Mouse (Mus musculus): Measurements from ENCODE around the gene Tsc22d2.
"Not testable (repeated sequence)": the region's sequence is repeated elsewhere in the genome, so short reads cannot be mapped to it uniquely, and the experiment has no call there.

The Tsc22d2 gene

DNA sequence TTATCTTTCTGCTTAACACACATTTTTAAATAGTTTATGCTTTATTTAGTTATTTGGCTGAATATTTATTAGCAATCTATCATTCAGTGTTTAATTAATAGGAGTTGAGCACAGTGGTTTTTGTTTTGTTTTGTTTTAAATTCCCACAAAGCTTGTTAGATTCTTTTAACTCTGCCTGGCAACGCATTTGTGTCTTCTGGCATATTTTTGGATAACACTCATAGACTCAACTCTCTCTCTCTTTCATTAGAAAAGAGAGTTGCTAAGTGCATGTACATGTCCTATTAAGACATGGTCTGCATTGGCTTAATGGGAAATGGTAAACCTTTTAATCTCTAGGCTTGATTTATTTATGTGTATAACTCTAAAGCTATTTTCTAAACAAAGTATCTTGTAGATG is 14.3 kb downstream of the Tsc22d2 start:
- DNase-seq (ENCODE audit: low spot score), result peak; percentile 33

DNA sequence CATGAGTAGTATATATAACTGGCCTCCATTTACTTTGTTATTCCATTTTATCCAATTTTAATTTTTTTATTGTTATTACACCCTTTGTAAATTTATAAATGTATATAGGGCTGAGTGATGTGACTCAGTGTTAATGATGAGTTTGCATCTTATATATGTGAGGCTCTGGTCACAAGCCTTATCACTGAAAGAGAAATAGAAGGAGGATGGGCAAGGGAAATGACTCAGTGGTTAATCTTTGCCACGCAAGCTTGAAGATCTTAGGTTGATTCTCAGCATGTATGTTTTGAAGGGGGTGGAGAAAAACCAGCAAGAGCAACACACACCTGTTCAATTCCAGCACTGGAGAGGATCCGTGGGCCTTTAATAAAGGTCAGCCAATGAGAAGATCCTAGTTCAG is 19.9 kb downstream of the Tsc22d2 start:
- no peak for DNase-seq (ENCODE audit: low spot score)

GRCm38 (mm10) chr3:58448230-58448629 is 33.7 kb downstream of the Tsc22d2 start:
- DNase-seq (ENCODE audit: low spot score), result no peak

- DNase-seq (ENCODE audit: low spot score), result no peak
Measured at GRCm38 (mm10) chr3:58449487-58449886, 35.0 kb downstream of the Tsc22d2 start.

DNA sequence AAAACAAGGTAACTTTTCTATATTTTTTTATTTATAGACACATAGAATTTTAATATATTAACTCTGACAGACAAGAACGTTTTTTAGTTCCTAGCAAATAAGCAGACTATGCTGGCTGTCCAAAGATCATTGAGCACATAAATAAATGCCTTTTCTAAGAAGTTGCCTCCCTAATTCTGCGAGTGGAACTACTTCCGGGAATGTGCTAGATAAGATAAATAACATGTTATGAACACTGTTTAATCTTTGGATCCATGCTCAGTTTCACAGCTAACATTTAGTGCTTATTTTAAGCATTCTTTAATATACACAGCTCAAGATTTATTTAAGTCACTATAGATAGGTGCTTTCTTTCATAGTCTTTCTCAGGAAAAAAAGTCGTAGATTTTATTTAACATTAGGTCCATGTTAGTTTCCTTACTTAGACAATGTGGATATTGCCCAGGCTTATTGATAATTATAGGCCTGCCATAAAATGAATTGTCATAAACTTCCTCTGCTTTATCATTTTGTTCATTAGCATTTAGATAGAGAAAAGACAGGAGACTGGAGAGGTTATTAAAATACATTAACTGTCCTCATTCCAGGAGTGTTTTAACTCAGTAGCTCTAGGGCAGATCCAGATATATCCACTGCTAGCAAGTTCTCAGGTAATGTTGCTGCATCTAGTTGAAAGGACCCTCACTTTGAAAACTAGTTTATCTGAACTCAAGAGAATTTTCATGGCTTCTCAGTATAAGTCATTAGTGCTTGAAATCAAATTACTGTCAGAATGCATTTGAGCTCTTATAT is 40.1 kb downstream of the Tsc22d2 start:
- no peak for DNase-seq (ENCODE audit: low spot score)

DNA sequence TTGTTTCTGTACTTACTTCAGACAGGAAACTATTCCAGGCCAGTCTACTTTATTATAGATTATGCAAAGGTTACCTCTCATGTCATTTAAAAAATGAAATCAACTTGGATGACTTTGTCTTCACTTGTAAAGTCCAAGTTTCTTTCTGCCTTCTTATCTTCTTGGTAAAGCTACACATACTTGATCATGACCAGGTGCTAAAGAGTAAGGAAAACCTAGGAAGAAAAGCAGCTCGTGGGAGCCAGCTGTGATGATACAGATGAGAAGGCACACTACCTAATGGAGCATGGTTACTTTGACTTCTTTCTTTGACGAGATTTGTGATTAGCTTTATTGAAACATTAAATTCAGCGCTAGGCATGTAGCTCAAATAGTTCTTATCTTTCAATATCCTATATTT is 40.7 kb downstream of the Tsc22d2 start:
- no peak for DNase-seq (ENCODE audit: low spot score)

DNA sequence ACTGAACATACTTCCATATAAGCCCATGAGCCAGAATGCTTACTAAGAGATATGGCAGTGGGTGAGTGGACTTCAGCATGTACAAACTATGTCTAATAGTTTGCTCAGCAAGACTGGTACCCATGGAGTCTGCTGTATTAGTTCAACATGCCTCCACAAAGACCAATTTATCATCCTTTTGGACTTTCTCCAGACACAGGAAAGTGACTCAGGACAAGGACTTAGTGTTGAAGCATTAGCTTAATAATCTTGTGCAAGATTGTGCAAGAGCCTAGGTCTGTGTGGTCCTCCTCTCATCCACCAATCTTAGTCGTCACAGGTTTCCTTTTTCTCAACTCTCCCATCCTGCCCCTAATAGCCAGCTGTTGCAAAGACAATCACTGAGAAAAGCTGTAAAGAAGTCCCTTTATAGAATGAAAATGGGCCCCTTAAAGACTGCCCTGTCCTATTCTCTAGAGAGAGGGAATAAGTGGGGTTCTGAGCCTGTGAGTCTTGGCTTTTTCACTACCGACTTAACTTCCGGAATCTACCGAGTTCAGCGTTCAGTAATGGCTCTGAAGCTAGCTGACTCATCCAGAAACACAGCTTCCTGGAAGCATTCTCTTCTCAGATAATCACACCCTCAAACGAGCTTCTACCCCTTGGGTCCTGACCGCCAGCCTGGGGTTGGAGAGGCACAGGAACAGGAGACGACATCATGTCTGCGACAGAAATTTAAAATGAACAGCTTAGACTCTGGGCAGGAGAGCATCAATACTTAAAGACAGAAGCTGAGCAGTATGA is 55.3 kb downstream of the Tsc22d2 start:
- peak; percentile 62 for DNase-seq (ENCODE audit: low spot score)

- DNase-seq (ENCODE audit: low spot score), result not testable (repeated sequence)
Measured at GRCm38 (mm10) chr3:58475298-58475697, 60.8 kb downstream of the Tsc22d2 start.

DNA sequence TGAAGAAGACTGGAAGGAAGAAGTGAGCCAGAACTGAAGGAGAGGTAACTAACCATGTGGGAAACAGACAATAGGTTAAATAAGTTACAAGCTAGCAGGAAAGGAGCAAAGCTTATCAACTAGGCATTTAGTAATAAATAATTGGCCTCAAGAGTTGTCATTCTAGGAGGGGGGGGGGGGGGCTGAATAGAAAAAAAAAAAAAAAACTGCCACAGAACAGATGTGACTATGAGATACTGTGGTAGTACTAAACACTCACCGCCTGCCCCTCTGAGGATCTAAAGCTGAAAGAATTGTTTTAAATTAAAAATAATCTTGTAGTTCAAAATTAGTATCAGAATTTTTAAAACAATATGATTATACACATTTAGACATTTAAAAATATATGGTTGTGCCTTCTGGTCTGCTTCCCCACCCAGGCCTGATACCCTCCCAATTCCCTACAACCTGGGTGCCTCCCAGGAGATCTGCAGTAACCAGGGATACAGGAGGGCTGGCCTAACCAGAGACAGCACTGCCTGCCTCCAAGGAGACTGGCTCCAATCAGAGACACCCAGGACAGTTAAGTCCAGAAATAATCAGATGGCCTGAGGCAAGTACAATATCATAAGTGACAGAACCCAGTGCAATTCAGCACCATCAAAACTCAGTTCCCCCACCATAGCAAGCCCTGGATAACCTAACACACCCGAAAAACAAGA is 64.4 kb downstream of the Tsc22d2 start:
- DNase-seq (ENCODE audit: low spot score), result no peak

DNA sequence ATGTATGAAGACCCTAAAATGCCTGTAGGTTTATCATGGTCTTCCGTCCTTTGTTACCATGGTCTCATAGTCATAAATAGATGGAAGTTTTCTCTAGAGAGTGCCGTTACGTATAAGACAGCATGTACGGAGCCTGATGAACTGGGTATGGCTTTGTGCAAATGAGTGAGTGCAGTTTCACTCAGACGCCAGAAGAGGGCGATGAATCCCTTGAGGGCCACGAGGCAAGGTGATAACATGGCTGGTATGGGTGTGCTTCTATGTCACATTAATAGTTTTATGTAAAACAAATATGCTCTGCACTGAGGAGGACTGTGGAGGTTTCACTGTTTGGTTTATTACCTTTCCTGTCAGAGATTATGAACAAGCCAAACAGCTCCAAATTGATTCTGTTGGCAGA is 71.4 kb downstream of the Tsc22d2 start:
- no peak for DNase-seq (ENCODE audit: low spot score)

- DNase-seq (ENCODE audit: low spot score), result no peak
Measured at GRCm38 (mm10) chr3:58487121-58487520, 72.6 kb downstream of the Tsc22d2 start.

- peak; percentile 65 for DNase-seq (ENCODE audit: low spot score)
Measured at GRCm38 (mm10) chr3:58487999-58488775, 73.7 kb downstream of the Tsc22d2 start.

- peak; percentile 71 for DNase-seq (ENCODE audit: low spot score)
Measured at GRCm38 (mm10) chr3:58490787-58491186, 76.3 kb downstream of the Tsc22d2 start.

DNA sequence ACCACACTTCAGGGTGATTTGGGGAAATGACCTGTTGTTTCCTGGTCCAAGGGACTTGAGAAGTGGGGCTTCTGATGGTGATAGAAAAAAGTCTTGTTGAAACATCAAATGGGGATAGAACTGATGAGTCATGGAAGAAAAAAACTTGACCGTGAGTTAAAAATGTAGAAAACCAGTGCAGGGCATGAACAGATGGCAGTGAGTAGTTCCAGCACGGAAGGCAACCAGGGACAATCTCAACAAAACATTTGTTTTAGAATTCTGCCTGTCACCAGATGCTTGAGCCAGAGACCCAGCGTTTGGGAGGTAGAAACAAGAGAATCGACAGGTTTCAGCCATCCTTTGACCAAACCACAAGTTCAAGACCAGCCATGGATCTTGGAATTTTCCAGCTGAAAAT is 79.1 kb downstream of the Tsc22d2 start:
- DNase-seq (ENCODE audit: low spot score), result no peak

DNA sequence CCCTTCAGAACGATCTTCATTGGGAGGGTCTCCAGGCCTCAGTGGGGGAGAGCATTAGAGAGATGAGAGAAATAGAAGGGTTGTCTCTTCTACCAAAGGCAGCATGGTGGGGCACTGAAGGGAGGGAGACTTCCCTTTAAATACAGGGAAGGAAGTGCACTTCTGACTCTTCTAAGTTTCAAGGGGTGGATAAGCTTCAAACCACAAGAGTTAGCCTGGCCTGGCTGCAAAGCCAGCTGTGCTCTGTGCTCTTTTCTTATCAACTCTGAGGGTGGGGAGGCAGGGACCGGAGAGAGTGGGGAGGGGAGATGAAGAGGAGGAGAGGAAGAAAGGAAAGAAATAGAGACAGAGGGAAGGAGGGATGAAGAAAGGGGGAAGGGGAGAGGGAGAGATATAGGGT is 87.4 kb downstream of the Tsc22d2 start:
- DNase-seq (ENCODE audit: low spot score), result no peak

DNA sequence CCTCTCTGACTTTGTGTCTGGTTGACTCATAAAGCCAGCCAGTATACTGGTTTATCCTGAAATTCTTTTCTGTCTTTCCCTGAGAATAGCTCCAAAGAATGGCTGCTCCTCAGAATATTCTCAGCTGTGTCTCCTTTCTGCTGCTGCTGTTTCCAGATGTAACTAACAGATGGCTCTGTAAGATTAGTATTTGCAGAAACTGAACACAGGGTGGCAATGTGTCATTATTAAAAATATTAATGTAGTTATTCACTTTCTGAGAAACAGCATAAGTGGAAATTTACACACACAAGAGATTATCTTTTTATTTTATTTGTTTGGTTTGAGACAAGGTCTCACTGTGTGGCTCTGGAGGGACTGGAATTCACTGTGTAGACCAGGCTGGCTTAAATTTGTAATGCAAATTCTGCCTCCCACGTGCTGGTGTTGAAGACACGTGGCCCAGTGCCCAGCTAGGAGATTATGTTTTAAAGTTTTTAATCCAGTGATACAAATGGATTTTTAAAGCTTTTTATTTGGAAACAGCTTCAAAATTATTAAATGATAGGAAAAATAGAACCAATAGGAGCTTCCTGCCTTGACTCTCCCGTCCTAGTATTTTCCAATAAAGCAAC is 89.3 kb downstream of the Tsc22d2 start:
- peak; percentile 38 for DNase-seq (ENCODE audit: low spot score)

DNA sequence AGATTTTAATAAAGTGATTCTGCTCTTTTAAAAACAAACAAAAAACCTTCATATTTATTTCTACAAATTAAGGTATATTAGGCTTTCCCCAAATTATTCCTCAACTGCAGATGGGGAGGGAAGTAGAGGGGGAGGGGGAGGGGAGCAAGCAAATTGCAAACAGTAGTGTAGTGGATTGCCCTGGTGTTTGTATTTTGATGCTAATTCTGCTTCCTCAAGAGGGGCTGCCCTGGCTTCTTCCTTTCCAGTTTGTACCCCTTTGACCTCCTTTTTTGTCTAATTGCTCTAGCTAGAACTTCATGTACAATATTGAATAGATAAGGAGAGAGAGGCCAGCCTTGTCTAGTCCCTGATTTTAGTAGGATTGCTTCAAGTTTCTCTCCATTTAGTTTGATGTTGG is 90.2 kb downstream of the Tsc22d2 start:
- no peak for DNase-seq (ENCODE audit: low spot score)

DNA sequence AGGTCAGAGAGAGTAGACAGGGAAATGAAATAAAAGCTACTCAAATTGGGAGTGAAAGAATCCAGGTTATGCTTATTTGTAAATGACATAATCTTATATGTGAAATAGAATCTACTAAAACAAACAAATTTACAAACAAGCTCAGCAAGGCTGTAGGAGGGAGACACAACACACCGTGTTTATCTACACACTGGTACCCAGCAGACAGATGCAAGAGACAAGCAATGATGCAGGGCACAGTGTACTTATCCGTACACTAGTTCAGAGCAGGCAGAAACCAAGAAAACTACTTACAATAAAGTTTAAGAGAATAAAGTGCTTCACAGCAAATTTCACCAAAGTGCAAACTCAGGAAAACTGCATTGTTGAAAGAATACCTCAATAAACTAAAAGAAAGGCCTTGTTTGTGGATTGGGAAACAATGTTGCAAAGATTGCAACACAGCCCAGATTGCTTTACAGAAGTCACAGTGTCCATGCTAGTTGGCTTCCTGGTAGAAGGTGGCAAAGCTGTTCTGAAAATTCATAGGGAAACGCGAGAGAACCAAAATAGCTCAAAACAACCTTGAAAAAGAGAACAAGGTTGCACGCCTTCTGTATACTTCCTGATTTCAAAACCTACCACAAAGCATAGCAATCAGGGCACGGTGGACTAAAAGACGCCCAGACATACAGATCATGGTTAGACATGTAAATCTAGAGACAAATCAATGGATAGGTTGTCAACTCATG is 93.7 kb downstream of the Tsc22d2 start:
- DNase-seq (ENCODE audit: low spot score), result peak; percentile 64

GRCm38 (mm10) chr3:58511581-58511980 is 97.1 kb downstream of the Tsc22d2 start:
- DNase-seq (ENCODE audit: low spot score), result peak; percentile 43

DNA sequence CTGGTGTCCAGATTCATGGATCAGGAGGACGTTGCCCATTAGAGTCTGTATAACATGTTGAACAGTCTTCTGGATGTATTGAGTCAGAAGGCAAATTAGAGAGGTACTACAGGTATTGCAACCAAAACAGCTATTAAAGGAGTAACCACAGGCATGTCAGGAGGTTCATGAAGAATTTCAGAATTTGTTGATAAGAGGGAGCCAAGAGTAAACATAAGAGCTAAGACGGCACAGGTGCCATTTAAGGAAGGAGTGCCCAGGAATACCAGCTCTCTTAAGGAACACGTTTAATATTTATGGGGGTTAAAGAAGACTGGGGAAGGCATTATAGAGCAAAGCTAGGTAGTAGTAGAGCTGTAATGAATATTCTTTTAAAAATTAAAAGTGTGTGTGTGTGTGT is 98.2 kb downstream of the Tsc22d2 start:
- no peak for DNase-seq (ENCODE audit: low spot score)

- DNase-seq (ENCODE audit: low spot score), result no peak
Measured at GRCm38 (mm10) chr3:58513483-58513882, 99.0 kb downstream of the Tsc22d2 start.

All from adipocyte (in vitro differentiated cells).